Mouse (Mus musculus) WW6 (cell line): ENCODE results near the gene Mnat1.
"Not testable (repeated sequence)": the region's sequence is repeated elsewhere in the genome, so short reads cannot be mapped to it uniquely, and the experiment has no call there.

Experiments
- DNase-seq: peaks from one replicate; pipeline ENCODE4 v3.0.0-alpha.2; 2013; ENCODE audit warnings: low read depth, low spot score

Gene Mnat1

GRCm38 (mm10) chr12:73123093-73124041 lies at the start of gene Mnat1:
TSS of gene Mnat1 (plus strand) at chr12:73123717.
- DNase-seq = peak; percentile 76

GRCm38 (mm10) chr12:73081828-73082227 lies 41.7 kb upstream of the Mnat1 start:
- DNase-seq = not testable (repeated sequence)

GRCm38 (mm10) chr12:73083773-73084172 lies 39.7 kb upstream of the Mnat1 start:
- no peak for DNase-seq

GRCm38 (mm10) chr12:73085739-73086630 lies 37.5 kb upstream of the Mnat1 start:
- DNase-seq = peak; percentile 86

GRCm38 (mm10) chr12:73087086-73087485 lies 36.4 kb upstream of the Mnat1 start:
- no peak for DNase-seq

- no peak for DNase-seq
Observed at GRCm38 (mm10) chr12:73088500-73088899, 35.0 kb upstream of the Mnat1 start.

- DNase-seq = no peak
Observed at GRCm38 (mm10) chr12:73088911-73089310, 34.6 kb upstream of the Mnat1 start.

- no peak for DNase-seq
Observed at GRCm38 (mm10) chr12:73090672-73091335, 32.7 kb upstream of the Mnat1 start.

GRCm38 (mm10) chr12:73094189-73094588 lies 29.3 kb upstream of the Mnat1 start:
- DNase-seq = no peak

- DNase-seq = no peak
Observed at GRCm38 (mm10) chr12:73094605-73095004, 28.9 kb upstream of the Mnat1 start.

GRCm38 (mm10) chr12:73096177-73096576 lies 27.3 kb upstream of the Mnat1 start:
- not testable (repeated sequence) for DNase-seq

GRCm38 (mm10) chr12:73098593-73098992 lies 24.9 kb upstream of the Mnat1 start:
- no peak for DNase-seq

GRCm38 (mm10) chr12:73103713-73104112 lies 19.8 kb upstream of the Mnat1 start:
- DNase-seq = no peak

GRCm38 (mm10) chr12:73107821-73108220 lies 15.7 kb upstream of the Mnat1 start:
- DNase-seq = no peak

GRCm38 (mm10) chr12:73110431-73111111 lies 12.9 kb upstream of the Mnat1 start:
- DNase-seq = no peak

GRCm38 (mm10) chr12:73111561-73112325 lies 11.8 kb upstream of the Mnat1 start:
- no peak for DNase-seq

GRCm38 (mm10) chr12:73112326-73113087 lies 11.0 kb upstream of the Mnat1 start:
- DNase-seq = no peak

GRCm38 (mm10) chr12:73113196-73113595 lies 10.3 kb upstream of the Mnat1 start, which contains the start of gene Six4:
TSS of gene Six4 (minus strand) at chr12:73113456.
- peak; percentile 83 for DNase-seq

GRCm38 (mm10) chr12:73125250-73125649 lies 1.7 kb downstream of the Mnat1 start:
- no peak for DNase-seq
